Mouse (Mus musculus) MEL (cell line): ENCODE results near the gene Il15ra. TPM values are rescaled to one million over a fixed set of nuclear protein-coding genes. Genes with fewer than 3 reads are reported as not detected.
A peak's percentile ranks its signal among the peaks of the same experiment; 100 is the strongest.

ENCODE experiments used
- DNase-seq: peaks from one replicate; pipeline ENCODE4 v3.0.0; 2011; ENCODE audit warnings: low read depth, low spot score
- H3K27ac ChIP-seq: 2 replicates; pipeline ENCODE4 v1.5.1; 2012; ENCODE audit warnings: low read depth, mild to moderate bottlenecking, control low read depth, low read length, moderate library complexity; ENCODE audit not compliant: control insufficient read depth
- H3K27me3 ChIP-seq, 2 experiments: fragments of 150-350 bp in 1 of 2; sonication (generic) in 1 of 2; 2 replicates each; pipeline ENCODE4 v1.6.1; 2012; ENCODE audit warnings: low read length in 2 of 2, mild to moderate bottlenecking in 2 of 2, improper control_type of control experiment in 1 of 2, moderate library complexity in 1 of 2; ENCODE audit not compliant: insufficient read depth in 2 of 2, control insufficient read depth in 1 of 2
- H3K36me3 ChIP-seq, 2 experiments: 2 replicates each; pipeline ENCODE4 v1.6.1; 2012 to 2014; ENCODE audit warnings: low read length in 2 of 2, improper control_type of control experiment in 1 of 2, inconsistent platforms in 1 of 2, mild to moderate bottlenecking in 1 of 2; ENCODE audit not compliant: insufficient read depth in 2 of 2, control insufficient read depth in 1 of 2
- H3K4me1 ChIP-seq, 2 experiments: fragments of 150-350 bp in 1 of 2; sonication (generic) in 1 of 2; 2 replicates each; pipeline ENCODE4 v1.6.1; 2012; ENCODE audit warnings: low read length in 2 of 2, improper control_type of control experiment in 1 of 2, mild to moderate bottlenecking in 1 of 2; ENCODE audit not compliant: insufficient read depth in 2 of 2, control insufficient read depth in 1 of 2
- H3K4me3 ChIP-seq, 2 experiments: fragments of 150-350 bp in 1 of 2; sonication (generic) in 1 of 2; 2 replicates each; pipeline ENCODE4 v1.5.1; 2012; ENCODE audit warnings: low read depth in 2 of 2, low read length in 2 of 2, mild to moderate bottlenecking in 2 of 2, moderate library complexity in 2 of 2, control low read depth in 1 of 2, improper control_type of control experiment in 1 of 2; ENCODE audit not compliant: control insufficient read depth in 1 of 2, insufficient read depth in 1 of 2
- H3K79me2 ChIP-seq: 2 replicates; pipeline ENCODE4 v1.6.1; 2012; ENCODE audit warnings: mild to moderate bottlenecking, low read length, moderate library complexity; ENCODE audit not compliant: control insufficient read depth, poor library complexity, insufficient read depth
- H3K9ac ChIP-seq: 2 replicates; pipeline ENCODE4 v1.6.1; 2012; ENCODE audit warnings: low read depth, mild to moderate bottlenecking, control low read depth, low read length, moderate library complexity; ENCODE audit not compliant: control insufficient read depth, poor library complexity, severe bottlenecking
- H3K9me3 ChIP-seq: fragments of 150-350 bp; sonication (generic); replicated peaks from 2 replicates; pipeline ENCODE4 v1.6.1; 2012; ENCODE audit warnings: mild to moderate bottlenecking, low read length, improper control_type of control experiment, moderate library complexity; ENCODE audit not compliant: insufficient read depth
- CTCF ChIP-seq, 3 experiments: IDR thresholded peaks in 2 of 3; conservative IDR thresholded peaks in 1 of 3; 2 replicates each; pipeline ENCODE4 v1.5.1; 2011 to 2012; ENCODE audit warnings: low read length in 3 of 3, low read depth in 2 of 3, mild to moderate bottlenecking in 2 of 3, improper control_type of control experiment in 1 of 3, inconsistent platforms in 1 of 3, mixed read lengths in 1 of 3, moderate library complexity in 1 of 3; ENCODE audit not compliant: control insufficient read depth in 1 of 3, insufficient read depth in 1 of 3, poor library complexity in 1 of 3, severe bottlenecking in 1 of 3
- E2F4 ChIP-seq: IDR thresholded peaks from 2 replicates; pipeline ENCODE4 v1.6.1; 2011; ENCODE audit warnings: low read depth, low read length, improper control_type of control experiment, borderline replicate concordance
- ELF1 ChIP-seq: IDR thresholded peaks from 2 replicates; pipeline ENCODE4 v1.6.1; 2014; ENCODE audit warnings: low read depth, mild to moderate bottlenecking, inconsistent platforms, low read length, improper control_type of control experiment, moderate library complexity
- EP300 ChIP-seq, 2 experiments: IDR thresholded peaks; 2 replicates each; pipeline ENCODE4 v1.6.1; 2011; ENCODE audit warnings: improper control_type of control experiment in 2 of 2, low read length in 2 of 2, low read depth in 1 of 2, mild to moderate bottlenecking in 1 of 2
- ETS1 ChIP-seq: IDR thresholded peaks from 2 replicates; pipeline ENCODE4 v1.6.1; 2012; ENCODE audit warnings: low read depth, mild to moderate bottlenecking, inconsistent platforms, low read length, improper control_type of control experiment, moderate library complexity
- GABPA ChIP-seq: IDR thresholded peaks from 2 replicates; pipeline ENCODE4 v1.6.1; 2012; ENCODE audit warnings: low read depth, mild to moderate bottlenecking, inconsistent platforms, low read length, improper control_type of control experiment, moderate library complexity
- MAX ChIP-seq: IDR thresholded peaks from 2 replicates; pipeline ENCODE4 v1.6.1; 2011; ENCODE audit warnings: low read length, improper control_type of control experiment
- MEF2A ChIP-seq: IDR thresholded peaks from 2 replicates; pipeline ENCODE4 v1.6.1; 2014; ENCODE audit warnings: low read depth, mild to moderate bottlenecking, inconsistent platforms, low read length, improper control_type of control experiment; ENCODE audit not compliant: poor library complexity, insufficient replicate concordance, severe bottlenecking; ENCODE audit errors: extremely low read depth
- MYC ChIP-seq: IDR thresholded peaks from 2 replicates; pipeline ENCODE4 v1.6.1; 2011; ENCODE audit warnings: low read depth, mild to moderate bottlenecking, low read length, improper control_type of control experiment, moderate library complexity
- NRF1 ChIP-seq: IDR thresholded peaks from 2 replicates; pipeline ENCODE4 v1.6.1; 2014; ENCODE audit warnings: low read depth, mild to moderate bottlenecking, inconsistent platforms, low read length, improper control_type of control experiment, moderate library complexity; ENCODE audit not compliant: poor library complexity, insufficient read depth, severe bottlenecking
- POLR2AphosphoS5 ChIP-seq: IDR thresholded peaks from 2 replicates; pipeline ENCODE4 v1.6.1; 2012; ENCODE audit warnings: low read depth, borderline replicate concordance, mild to moderate bottlenecking, inconsistent platforms, low read length, moderate library complexity, mixed read lengths
- RAD21 ChIP-seq: IDR thresholded peaks from 2 replicates; pipeline ENCODE4 v1.6.1; 2011; ENCODE audit warnings: mild to moderate bottlenecking, low read depth, low read length, improper control_type of control experiment
- RCOR1 ChIP-seq: IDR thresholded peaks from 2 replicates; pipeline ENCODE4 v1.6.1; 2012; ENCODE audit warnings: low read depth, mild to moderate bottlenecking, inconsistent platforms, low read length, improper control_type of control experiment
- SMC3 ChIP-seq: IDR thresholded peaks from 2 replicates; pipeline ENCODE4 v1.6.1; 2011; ENCODE audit warnings: low read depth, low read length, improper control_type of control experiment
- TAL1 ChIP-seq: IDR thresholded peaks from 2 replicates; pipeline ENCODE4 v1.6.1; 2012; ENCODE audit warnings: mild to moderate bottlenecking, inconsistent platforms, low read length, moderate library complexity, mixed read lengths
- TBP ChIP-seq: IDR thresholded peaks from 2 replicates; pipeline ENCODE4 v1.8.0; 2011; ENCODE audit warnings: low read depth, low read length, improper control_type of control experiment
- TCF12 ChIP-seq: IDR thresholded peaks from 2 replicates; pipeline ENCODE4 v1.6.1; 2014; ENCODE audit warnings: low read depth, mild to moderate bottlenecking, inconsistent platforms, low read length, improper control_type of control experiment, moderate library complexity
- ZC3H11A ChIP-seq: IDR thresholded peaks from 2 replicates; pipeline ENCODE4 v1.6.1; 2012; ENCODE audit warnings: low read depth, mild to moderate bottlenecking, inconsistent platforms, low read length, improper control_type of control experiment
- ZMIZ1 ChIP-seq: IDR thresholded peaks from 2 replicates; pipeline ENCODE4 v1.6.1; 2012; ENCODE audit warnings: low read depth, mild to moderate bottlenecking, inconsistent platforms, low read length, improper control_type of control experiment, moderate library complexity
- polyA plus RNA-seq, 2 experiments: library from polyadenylated mRNA; stranded (reverse) in 1 of 2; unstranded in 1 of 2; fragments of >175 nt in 1 of 2; fragments of >200 nt in 1 of 2; gene quantifications; 2 replicates each; pipeline versions ENCODE4 v1.2.1 to v1.2.4; 2012; ENCODE audit warnings: low replicate concordance in 2 of 2, low read depth in 1 of 2; ENCODE audit not compliant: insufficient read length in 2 of 2, insufficient read depth in 1 of 2, missing spikeins in 1 of 2
- total RNA-seq: library from RNA; depleted of rRNA; stranded (reverse); fragments of 300-350 nt; gene quantifications from 2 replicates; pipeline ENCODE4 v1.2.3, GENCODE M21; 2012

Il15ra gene
- total and polyA plus RNA-seq, 3 experiments, result 0.50 to 0.95 TPM; not detected in 1

GRCm38 (mm10) chr2:11665326-11665725 is 39.8 kb upstream of the Il15ra start:
- TF ChIP-seq POLR2AphosphoS5 (no peak), TCF12 (no peak), NRF1 (no peak), ELF1 (no peak), RCOR1 (no peak)
- no peak for DNase-seq
- H3K27me3 ChIP-seq, result no peaks in the 10 kb centered on the region; a peak in 1 of 4 replicates
- H3K27ac ChIP-seq, result no peak overlapping the region
- no peak overlapping the region for H3K4me3 ChIP-seq
- no peaks in the 10 kb centered on the region for H3K36me3 ChIP-seq
- H3K4me1 ChIP-seq, result peaks cover 0 to 6% of the 10 kb centered on the region in 2 experiments; a peak in 1 of 4 replicates
- no peaks in the 10 kb centered on the region for H3K79me2 ChIP-seq
- H3K9ac ChIP-seq, result no peak overlapping the region
- H3K9me3 ChIP-seq, result no peaks in the 10 kb centered on the region

- Histone ChIP-seq H3K4me1 (0 out of 4 replicates have a peak, but pooled peaks cover 0 to 2% of the 10 kb centered on the region in 2 experiments), H3K4me3 (no peak overlapping the region), H3K27ac (no peak overlapping the region), H3K79me2 (no peaks in the 10 kb centered on the region), H3K27me3 (peaks cover 0 to 3% of the 10 kb centered on the region in 2 experiments; a peak in 2 of 4 replicates), H3K9me3 (no peaks in the 10 kb centered on the region), H3K36me3 (no peaks in the 10 kb centered on the region), H3K9ac (no peak overlapping the region)
- DNase-seq, result peak; percentile 49
- peak; percentile 24 for TF ChIP-seq RAD21
- TF ChIP-seq CTCF (IDR thresholded peaks at IDR 0.05 in 2 of 3, conservative IDR thresholded peaks at IDR 0.05 in 1 of 3; ENCODE audit: control insufficient read depth in 1 of 3, insufficient read depth in 1 of 3, low read depth in 2 of 3, low read length in 3 of 3, poor library complexity in 1 of 3, severe bottlenecking in 1 of 3), result peak; percentile 46 to 72 (median 59)
- no peak for TF ChIP-seq NRF1
- TF ChIP-seq SMC3, result peak; percentile 46
These were observed 32.9 kb upstream of the Il15ra start for GRCm38 (mm10) chr2:11672144-11672543.

GRCm38 (mm10) chr2:11679626-11680025 is 25.5 kb upstream of the Il15ra start:
- peaks cover 2 to 19% of the 10 kb centered on the region in 2 experiments for H3K27me3 ChIP-seq
- no peak for DNase-seq
- H3K79me2 ChIP-seq, result no peaks in the 10 kb centered on the region
- no peaks in the 10 kb centered on the region for H3K4me1 ChIP-seq
- H3K27ac ChIP-seq, result no peak overlapping the region
- no peaks in the 10 kb centered on the region for H3K36me3 ChIP-seq
- H3K4me3 ChIP-seq, result no peak overlapping the region
- H3K9ac ChIP-seq, result no peak overlapping the region
- no peaks in the 10 kb centered on the region for H3K9me3 ChIP-seq
- no peak for TF ChIP-seq E2F4
- TF ChIP-seq MEF2A, result no peak
- no peak for TF ChIP-seq GABPA
- no peak for TF ChIP-seq ETS1
- TF ChIP-seq MAX, result no peak
- TF ChIP-seq TAL1, result no peak
- no peak for TF ChIP-seq MYC
- TF ChIP-seq ZMIZ1, result no peak
- no peak for TF ChIP-seq EP300 (IDR thresholded peaks at IDR 0.05; ENCODE audit: low read depth in 1 of 2, low read length in 2 of 2)
- no peak for TF ChIP-seq ZC3H11A
- no peak for TF ChIP-seq TBP
- TF ChIP-seq RCOR1, result no peak
